Mouse (Mus musculus): ENCODE data around the gene Cd40lg.

The Cd40lg gene

GRCm38 (mm10) chrX:57263515-57263914 lies 51.6 kb downstream of the Cd40lg start:
- DNase-seq (ENCODE audit: low read depth, low spot score) = no peak

Measured in telencephalon, adult 2 months (tissue).